Mouse (Mus musculus) G1E (cell line): Measurements from ENCODE around the gene Lamp1.

ENCODE experiments used
- CTCF ChIP-seq: IDR thresholded peaks from 2 replicates; pipeline ENCODE4 v1.5.1; 2012; ENCODE audit warnings: low read depth, low read length, inconsistent platforms, mixed read lengths
- GATA1 ChIP-seq: IDR thresholded peaks from 2 replicates; pipeline ENCODE4 v1.6.1; 2012; ENCODE audit warnings: borderline replicate concordance, low read length, inconsistent platforms, mixed read lengths
- GATA2 ChIP-seq: IDR thresholded peaks from 2 replicates; pipeline ENCODE4 v1.6.1; 2012; ENCODE audit warnings: low read depth, low read length, inconsistent platforms, borderline replicate concordance
- POLR2AphosphoS5 ChIP-seq: IDR thresholded peaks from 2 replicates; pipeline ENCODE4 v1.6.1; 2012; ENCODE audit warnings: low read depth, low read length, inconsistent platforms; ENCODE audit not compliant: insufficient replicate concordance
- TAL1 ChIP-seq: conservative IDR thresholded peaks from 2 replicates; pipeline ENCODE4 v1.6.1; 2012; ENCODE audit warnings: low read depth, low read length, inconsistent platforms, mixed read lengths

- TF ChIP-seq CTCF, result no peak
- TF ChIP-seq GATA1, result no peak
- TF ChIP-seq TAL1, result no peak
- TF ChIP-seq POLR2AphosphoS5, result no peak
- TF ChIP-seq GATA2, result no peak
Observed at GRCm38 (mm10) chr8:13154099-13154498, 4.9 kb upstream of the Lamp1 start.
